Mouse (Mus musculus) lung, postnatal 25 days (tissue): Measurements from ENCODE around the gene Htra2.
A peak's percentile ranks its signal among the peaks of the same experiment; 100 is the strongest.

ENCODE experiments used
- DNase-seq: peaks from one replicate; pipeline ENCODE4 v3.0.0; 2022; ENCODE audit warnings: low spot score

Gene Htra2

GRCm38 (mm10) chr6:83031921-83032590, 23.0 kb downstream of the Htra2 start:
- DNase-seq: no peak

GRCm38 (mm10) chr6:83031111-83031510, 24.0 kb downstream of the Htra2 start:
- no peak for DNase-seq

- DNase-seq: no peak
Measured at GRCm38 (mm10) chr6:83029777-83030176, 25.3 kb downstream of the Htra2 start.

- no peak for DNase-seq
Measured at GRCm38 (mm10) chr6:83027706-83028105, 27.4 kb downstream of the Htra2 start.

- no peak for DNase-seq
Measured at GRCm38 (mm10) chr6:83027293-83027692, 27.8 kb downstream of the Htra2 start.

GRCm38 (mm10) chr6:83025221-83025620, 29.9 kb downstream of the Htra2 start:
- DNase-seq: no peak

- no peak for DNase-seq
Measured at GRCm38 (mm10) chr6:83024421-83024820, 30.7 kb downstream of the Htra2 start.

- DNase-seq: no peak
Measured at GRCm38 (mm10) chr6:83023786-83024185, 31.3 kb downstream of the Htra2 start.

- no peak for DNase-seq
Measured at GRCm38 (mm10) chr6:83023008-83023407, 32.1 kb downstream of the Htra2 start.

- DNase-seq: no peak
Measured at GRCm38 (mm10) chr6:83020836-83021593, 34.1 kb downstream of the Htra2 start.

- DNase-seq: no peak
Measured at GRCm38 (mm10) chr6:83020121-83020520, 35.0 kb downstream of the Htra2 start.

GRCm38 (mm10) chr6:83019044-83019443, 36.0 kb downstream of the Htra2 start:
- no peak for DNase-seq

- DNase-seq: peak; percentile 37
Measured at GRCm38 (mm10) chr6:83017190-83017589, 37.9 kb downstream of the Htra2 start.

- DNase-seq: no peak
Measured at GRCm38 (mm10) chr6:83015749-83016148, 39.3 kb downstream of the Htra2 start.

- DNase-seq: no peak
Measured at GRCm38 (mm10) chr6:83014482-83015466, 40.3 kb downstream of the Htra2 start.

- DNase-seq: no peak
Measured at GRCm38 (mm10) chr6:83013444-83013843, 41.6 kb downstream of the Htra2 start.

GRCm38 (mm10) chr6:83011756-83012155, 43.3 kb downstream of the Htra2 start:
- no peak for DNase-seq

- DNase-seq: no peak
Measured at GRCm38 (mm10) chr6:83011255-83011654, 43.8 kb downstream of the Htra2 start.

- DNase-seq: no peak
Measured at GRCm38 (mm10) chr6:83010010-83010409, 45.1 kb downstream of the Htra2 start.

GRCm38 (mm10) chr6:83008659-83009058, 46.4 kb downstream of the Htra2 start:
- DNase-seq: peak; percentile 73

- no peak for DNase-seq
Measured at GRCm38 (mm10) chr6:83006114-83006513, 49.0 kb downstream of the Htra2 start.

- no peak for DNase-seq
Measured at GRCm38 (mm10) chr6:83005444-83006011, 49.5 kb downstream of the Htra2 start.
